In genomic region chr10:60084065-60084464, GRCm38 (mm10) we compare ENCODE assay signal across 11 mouse cellular contexts. TPM values are rescaled to one million over a fixed set of nuclear protein-coding genes. Genes with fewer than 3 reads are reported as not detected.
DNase-seq lines count a peak whose midpoint lies in the region; ATAC-seq and TF ChIP-seq lines count a peak whose summit lies in the region.
"Had no signal": no experiment of that assay in that cellular context is flagged by ENCODE, and none has a peak within 500 bp of the region (broad histone marks: within the 10 kb centered on the region; RNA-seq: fewer than 3 reads in every experiment).

No protein-coding gene starts in this region.

- no peak overlapping the region for H3K27ac ChIP-seq in forebrain, embryonic 14.5 days (ENCODE audit: low read depth, low read length)
- no peak overlapping the region for H3K27ac ChIP-seq in forebrain, embryonic 13.5 days
- no peak overlapping the region for H3K27ac ChIP-seq in kidney, adult 2 months (ENCODE audit: insufficient read depth, low read depth, low read length)
- H3K27ac ChIP-seq in cerebellum, adult 2 months (ENCODE audit: insufficient read depth, low read length), result no peak overlapping the region
- H3K27ac ChIP-seq: midbrain, embryonic 13.5 days had no signal

- no peaks in the 10 kb centered on the region for H3K9me3 ChIP-seq in forebrain, embryonic 14.5 days (replicated peaks; ENCODE audit: control insufficient read depth, low read length)
- no peaks in the 10 kb centered on the region for H3K9me3 ChIP-seq in forebrain, embryonic 13.5 days (replicated peaks)
- H3K9me3 ChIP-seq: midbrain, embryonic 13.5 days had no signal

- peaks cover 7% of the 10 kb centered on the region for H3K4me1 ChIP-seq in forebrain, embryonic 14.5 days (ENCODE audit: control insufficient read depth, insufficient read depth, low read length)
- H3K4me1 ChIP-seq in forebrain, embryonic 13.5 days, result peaks cover 14% of the 10 kb centered on the region
- H3K4me1 ChIP-seq in kidney, adult 2 months (ENCODE audit: control insufficient read depth, insufficient read depth, low read length), result peaks cover 19% of the 10 kb centered on the region
- peaks cover 26% of the 10 kb centered on the region for H3K4me1 ChIP-seq in cerebellum, adult 2 months (ENCODE audit: control insufficient read depth, insufficient read depth, low read length)

- H3K4me2 ChIP-seq in forebrain, embryonic 14.5 days (ENCODE audit: low read length), result no peak overlapping the region
- no peak overlapping the region for H3K4me2 ChIP-seq in forebrain, embryonic 13.5 days
- H3K4me2 ChIP-seq: liver, embryonic 11.5 days; lung, embryonic 14.5 days; midbrain, embryonic 13.5 days had no signal

- no peaks in the 10 kb centered on the region for H3K36me3 ChIP-seq in forebrain, embryonic 14.5 days (ENCODE audit: control insufficient read depth, insufficient read depth, low read length)
- no peaks in the 10 kb centered on the region for H3K36me3 ChIP-seq in forebrain, embryonic 13.5 days (ENCODE audit: poor library complexity, severe bottlenecking)
- no peaks in the 10 kb centered on the region for H3K36me3 ChIP-seq in kidney, adult 2 months (ENCODE audit: control insufficient read depth, insufficient read depth, low read length)
- H3K36me3 ChIP-seq: midbrain, embryonic 13.5 days had no signal

- 72% methylated on average over 4 of the region's 4 CpGs for WGBS in forebrain, embryonic 14.5 days
- 89% methylated on average over 4 of the region's 4 CpGs for WGBS in forebrain, embryonic 13.5 days
- 70% methylated on average over 4 of the region's 4 CpGs for WGBS in kidney, adult 2 months
- 27% methylated on average over 4 of the region's 4 CpGs for WGBS in cerebellum, adult 2 months

- H3K4me3 ChIP-seq in forebrain, embryonic 14.5 days (ENCODE audit: low read depth, low read length), result no peak overlapping the region
- H3K4me3 ChIP-seq in forebrain, embryonic 13.5 days, result no peak overlapping the region
- no peak overlapping the region for H3K4me3 ChIP-seq in kidney, adult 2 months (ENCODE audit: insufficient read depth, low read depth, low read length)
- H3K4me3 ChIP-seq in cerebellum, adult 2 months (replicated peaks; ENCODE audit: insufficient read depth, low read depth, low read length), result no peak overlapping the region
- H3K4me3 ChIP-seq: midbrain, embryonic 13.5 days had no signal

- no peak for TF ChIP-seq CTCF in kidney, adult 2 months (conservative IDR thresholded peaks at IDR 0.05; ENCODE audit: insufficient read depth, insufficient read length, low read depth, low read length)
- TF ChIP-seq CTCF in cerebellum, adult 2 months (IDR thresholded peaks at IDR 0.05; ENCODE audit: borderline replicate concordance, insufficient read depth, low read depth, low read length), result no peak

- no peak for TF ChIP-seq POLR2A in kidney, adult 2 months (IDR thresholded peaks at IDR 0.05; ENCODE audit: low read depth, low read length)
- TF ChIP-seq POLR2A in cerebellum, adult 2 months (IDR thresholded peaks at IDR 0.05; ENCODE audit: borderline replicate concordance, insufficient read depth, low read length), result no peak

- 0 out of 2 replicates have a peak, but pooled peaks have one; percentile 29 for ATAC-seq in forebrain, embryonic 14.5 days
- ATAC-seq in forebrain, embryonic 13.5 days, result no peak
- ATAC-seq: midbrain, embryonic 13.5 days had no signal

- no peak overlapping the region for H3K9ac ChIP-seq in forebrain, embryonic 14.5 days (ENCODE audit: low read length)
- no peak overlapping the region for H3K9ac ChIP-seq in forebrain, embryonic 13.5 days
- H3K9ac ChIP-seq: lung, embryonic 14.5 days; midbrain, embryonic 13.5 days had no signal

- DNase-seq in forebrain, embryonic 14.5 days (ENCODE audit: low spot score), result no peak
- peak; percentile 11 for DNase-seq in kidney, adult 2 months
- no peak for DNase-seq in kidney, adult 8-10 months
- peak; percentile 35 for DNase-seq in NIH3T3 (ENCODE audit: low read depth)
- DNase-seq in cerebellum, adult 2 months, result peak; percentile 47 to 65
- no peak for DNase-seq in embryo, embryonic 11 days
- DNase-seq in urinary bladder, postnatal 36 days (ENCODE audit: low spot score in 2 of 2), result no peak
- DNase-seq: lung, embryonic 14.5 days had no signal

- H3K27me3 ChIP-seq in forebrain, embryonic 14.5 days (replicated peaks; ENCODE audit: control insufficient read depth, insufficient read depth, low read length), result no peaks in the 10 kb centered on the region
- H3K27me3 ChIP-seq in forebrain, embryonic 13.5 days, result no peaks in the 10 kb centered on the region
- no peaks in the 10 kb centered on the region for H3K27me3 ChIP-seq in kidney, adult 2 months (replicated peaks; ENCODE audit: control insufficient read depth, insufficient read depth, low read length)
- H3K27me3 ChIP-seq in cerebellum, adult 2 months (ENCODE audit: control insufficient read depth, insufficient read depth, low read length), result no peaks in the 10 kb centered on the region
- H3K27me3 ChIP-seq: midbrain, embryonic 13.5 days had no signal

RNA-seq across cellular contexts. Expression of gene Spock2, which starts 22.0 kb away (rescaled TPM):
- 23.5 and 36.1 TPM in 2 replicates for polyA plus RNA-seq in forebrain, embryonic 14.5 days (2014; fragmentation: Nextera tagmentation; extraction: Ambion mirVana)
- 19.7 and 25.9 TPM in 2 replicates for polyA plus RNA-seq in forebrain, embryonic 13.5 days (2015; fragmentation: Nextera tagmentation; extraction: Ambion mirVana)
- polyA plus RNA-seq in kidney, adult 2 months (2012; rRNA removed), result 1.7 and 2.3 TPM in 2 replicates
- 499 and 502 TPM in 2 replicates for polyA plus RNA-seq in cerebellum, adult 2 months (2012; rRNA removed)

Comparison
In these comparisons a context has a peak if more than half of its experiments do, and no peak if none do; other contexts are left out.
1. DNase-seq: peak in kidney, adult 2 months (single experiment), NIH3T3 (single experiment) and cerebellum, adult 2 months (2 of 2); none in forebrain, embryonic 14.5 days (single experiment), kidney, adult 8-10 months (0 of 2), embryo, embryonic 11 days (single experiment) and urinary bladder, postnatal 36 days (0 of 2).
2. RNA of gene Spock2, which starts 22.0 kb away (polyA plus RNA-seq): 499 to 502 TPM in cerebellum, adult 2 months; 23.5 to 36.1 TPM in forebrain, embryonic 14.5 days, 19.7 to 25.9 TPM in forebrain, embryonic 13.5 days and 1.7 to 2.3 TPM in kidney, adult 2 months; every median in the first group is over 10 times any median in the second.